ENCODE assay signal across 26 mouse cellular contexts in the genomic region with DNA sequence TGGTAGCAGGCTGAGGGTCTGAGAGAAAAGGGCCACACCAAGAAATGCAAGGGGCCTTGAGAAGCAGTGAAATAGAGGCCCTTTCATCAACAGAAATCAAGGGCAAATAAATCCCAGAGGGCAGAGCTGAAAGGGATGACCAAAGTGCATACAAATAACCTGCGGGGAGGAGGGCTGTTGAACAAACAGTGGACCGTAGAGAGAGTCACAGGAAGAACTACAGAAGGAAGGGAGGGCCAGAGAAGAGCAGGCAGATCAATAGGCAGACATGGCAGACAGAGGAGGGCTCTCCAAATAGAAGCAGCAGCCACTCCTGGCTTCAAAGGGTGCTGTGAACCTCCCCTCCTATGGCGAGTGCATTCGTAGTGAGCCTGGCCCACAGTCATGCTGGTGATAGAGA. TPM values are rescaled to one million over a fixed set of nuclear protein-coding genes. Genes with fewer than 3 reads are reported as not detected.
DNase-seq lines count a peak whose midpoint lies in the region; ATAC-seq lines count a peak whose summit lies in the region.
"Had no signal": no experiment of that assay in that cellular context is flagged by ENCODE, and none has a peak within 500 bp of the region (broad histone marks: within the 10 kb centered on the region; RNA-seq: fewer than 3 reads in every experiment).

No protein-coding gene starts in this region.

- H3K4me2 ChIP-seq in intestine, embryonic 14.5 days (ENCODE audit: low read length), result no peak overlapping the region
- H3K4me2 ChIP-seq in intestine, embryonic 16.5 days (ENCODE audit: low read depth, low read length), result no peak overlapping the region
- H3K4me2 ChIP-seq in liver, embryonic 12.5 days, result no peak overlapping the region
- H3K4me2 ChIP-seq in liver, embryonic 11.5 days, result no peak overlapping the region
- H3K4me2 ChIP-seq in liver, embryonic 15.5 days, result no peak overlapping the region
- H3K4me2 ChIP-seq: embryonic facial prominence, embryonic 12.5 days; embryonic facial prominence, embryonic 15.5 days; heart, embryonic 11.5 days; hindbrain, embryonic 13.5 days had no signal

- peaks cover 14% of the 10 kb centered on the region for H3K4me1 ChIP-seq in intestine, embryonic 14.5 days (replicated peaks; ENCODE audit: control insufficient read depth, insufficient read depth, low read length)
- H3K4me1 ChIP-seq in intestine, embryonic 16.5 days (ENCODE audit: control insufficient read depth, insufficient read depth, low read length), result peaks cover 14% of the 10 kb centered on the region
- H3K4me1 ChIP-seq in liver, embryonic 12.5 days, result peaks cover 5% of the 10 kb centered on the region; the same call in 1 of the 2 replicates
- H3K4me1 ChIP-seq in liver, embryonic 11.5 days (replicated peaks; ENCODE audit: control insufficient read depth, insufficient read depth, low read length), result peaks cover under 1% of the 10 kb centered on the region; the same call in 1 of the 2 replicates
- peaks cover 13% of the 10 kb centered on the region; the same call in 1 of the 2 replicates for H3K4me1 ChIP-seq in liver, embryonic 15.5 days (replicated peaks)
- H3K4me1 ChIP-seq: embryonic facial prominence, embryonic 12.5 days; embryonic facial prominence, embryonic 15.5 days; hindbrain, embryonic 10.5 days; hindbrain, embryonic 13.5 days had no signal

- 0 out of 2 replicates have a peak overlapping the region, but pooled peaks have one; percentile 39 for H3K27ac ChIP-seq in intestine, embryonic 14.5 days (ENCODE audit: low read depth)
- no peak overlapping the region for H3K27ac ChIP-seq in intestine, embryonic 16.5 days (ENCODE audit: low read length)
- H3K27ac ChIP-seq in liver, embryonic 12.5 days, result 0 out of 2 replicates have a peak overlapping the region, but pooled peaks have one; percentile 45
- H3K27ac ChIP-seq in liver, embryonic 11.5 days (ENCODE audit: low read depth, low read length), result no peak overlapping the region
- H3K27ac ChIP-seq in liver, embryonic 15.5 days (replicated peaks), result peak overlapping the region; percentile 42; the same call in 1 of the 2 replicates
- H3K27ac ChIP-seq: embryonic facial prominence, embryonic 12.5 days; embryonic facial prominence, embryonic 15.5 days; gastrocnemius, adult 2 months; heart, adult 2 months; hindbrain, embryonic 10.5 days; hindbrain, embryonic 13.5 days had no signal

- WGBS in intestine, embryonic 14.5 days, result 63% methylated on average over 4 of the region's 4 CpGs
- WGBS in intestine, embryonic 16.5 days, result 68% methylated on average over 4 of the region's 4 CpGs
- WGBS in liver, embryonic 12.5 days (ENCODE audit: insufficient replicate concordance), result 70% methylated on average over 4 of the region's 4 CpGs
- 72% methylated on average over 4 of the region's 4 CpGs for WGBS in liver, embryonic 11.5 days
- 75% methylated on average over 4 of the region's 4 CpGs for WGBS in liver, embryonic 15.5 days (ENCODE audit: insufficient replicate concordance)

- no peaks in the 10 kb centered on the region for H3K9me3 ChIP-seq in intestine, embryonic 14.5 days (ENCODE audit: control insufficient read depth, low read length)
- no peaks in the 10 kb centered on the region for H3K9me3 ChIP-seq in intestine, embryonic 16.5 days (ENCODE audit: control insufficient read depth, low read length)
- no peaks in the 10 kb centered on the region for H3K9me3 ChIP-seq in liver, embryonic 12.5 days (replicated peaks)
- H3K9me3 ChIP-seq in liver, embryonic 11.5 days (ENCODE audit: control insufficient read depth, low read length), result no peaks in the 10 kb centered on the region
- no peaks in the 10 kb centered on the region for H3K9me3 ChIP-seq in liver, embryonic 15.5 days (replicated peaks)
- H3K9me3 ChIP-seq: embryonic facial prominence, embryonic 12.5 days; embryonic facial prominence, embryonic 15.5 days; hindbrain, embryonic 10.5 days; hindbrain, embryonic 13.5 days had no signal

- H3K4me3 ChIP-seq in intestine, embryonic 14.5 days (ENCODE audit: low read depth, low read length), result no peak overlapping the region
- H3K4me3 ChIP-seq in intestine, embryonic 16.5 days (ENCODE audit: low read length), result no peak overlapping the region
- H3K4me3 ChIP-seq in liver, embryonic 12.5 days, result no peak overlapping the region
- H3K4me3 ChIP-seq in liver, embryonic 11.5 days (ENCODE audit: low read depth, low read length), result no peak overlapping the region
- no peak overlapping the region for H3K4me3 ChIP-seq in liver, embryonic 15.5 days (replicated peaks)
- H3K4me3 ChIP-seq: embryonic facial prominence, embryonic 12.5 days; embryonic facial prominence, embryonic 15.5 days; gastrocnemius, adult 2 months; heart, adult 2 months; hindbrain, embryonic 10.5 days; hindbrain, embryonic 13.5 days had no signal

- H3K36me3 ChIP-seq in intestine, embryonic 14.5 days (ENCODE audit: control insufficient read depth, insufficient read depth, low read length), result no peaks in the 10 kb centered on the region
- H3K36me3 ChIP-seq in intestine, embryonic 16.5 days (ENCODE audit: control insufficient read depth, insufficient read depth, low read length), result no peaks in the 10 kb centered on the region
- no peaks in the 10 kb centered on the region for H3K36me3 ChIP-seq in liver, embryonic 12.5 days
- H3K36me3 ChIP-seq in liver, embryonic 11.5 days (ENCODE audit: control insufficient read depth, insufficient read depth, low read length), result no peaks in the 10 kb centered on the region
- no peaks in the 10 kb centered on the region for H3K36me3 ChIP-seq in liver, embryonic 15.5 days (replicated peaks)
- H3K36me3 ChIP-seq: embryonic facial prominence, embryonic 12.5 days; embryonic facial prominence, embryonic 15.5 days; hindbrain, embryonic 10.5 days; hindbrain, embryonic 13.5 days had no signal

- no peak for ATAC-seq in intestine, embryonic 14.5 days (replicated peaks; ENCODE audit: low FRiP score, low TSS enrichment, low read depth)
- ATAC-seq in intestine, embryonic 16.5 days, result no peak
- peak; percentile 46; the same call in 1 of the 2 replicates for ATAC-seq in liver, embryonic 12.5 days
- ATAC-seq in liver, embryonic 11.5 days (replicated peaks; ENCODE audit: low FRiP score), result no peak
- ATAC-seq in liver, embryonic 15.5 days (ENCODE audit: insufficient read depth), result peak; percentile 44; the same call in 1 of the 2 replicates
- ATAC-seq: CD4-positive, CD25-positive, alpha-beta regulatory T cell, adult 4 months; forebrain, embryonic 14.5 days; forebrain, postnatal 0 days had no signal

- H3K9ac ChIP-seq in intestine, embryonic 14.5 days (ENCODE audit: low read length), result no peak overlapping the region
- no peak overlapping the region for H3K9ac ChIP-seq in intestine, embryonic 16.5 days (ENCODE audit: low read depth, low read length)
- no peak overlapping the region for H3K9ac ChIP-seq in liver, embryonic 12.5 days
- no peak overlapping the region for H3K9ac ChIP-seq in liver, embryonic 11.5 days (ENCODE audit: low read depth, low read length)
- no peak overlapping the region for H3K9ac ChIP-seq in liver, embryonic 15.5 days
- H3K9ac ChIP-seq: embryonic facial prominence, embryonic 12.5 days; embryonic facial prominence, embryonic 15.5 days; forebrain, postnatal 0 days; hindbrain, embryonic 13.5 days had no signal

- no peaks in the 10 kb centered on the region for H3K27me3 ChIP-seq in intestine, embryonic 14.5 days (replicated peaks; ENCODE audit: control insufficient read depth, insufficient read depth, low read length)
- no peaks in the 10 kb centered on the region for H3K27me3 ChIP-seq in intestine, embryonic 16.5 days (replicated peaks; ENCODE audit: control insufficient read depth, insufficient read depth, low read length)
- H3K27me3 ChIP-seq in liver, embryonic 12.5 days (replicated peaks), result no peaks in the 10 kb centered on the region
- no peaks in the 10 kb centered on the region for H3K27me3 ChIP-seq in liver, embryonic 11.5 days (replicated peaks; ENCODE audit: control insufficient read depth, insufficient read depth, low read length)
- 0 out of 2 replicates have a peak, but pooled peaks cover 3% of the 10 kb centered on the region for H3K27me3 ChIP-seq in liver, embryonic 15.5 days
- H3K27me3 ChIP-seq: embryonic facial prominence, embryonic 12.5 days; embryonic facial prominence, embryonic 15.5 days; hindbrain, embryonic 13.5 days had no signal

- DNase-seq in intestine, embryonic 14.5 days (ENCODE audit: low spot score), result no peak
- DNase-seq in liver, embryonic 11.5 days (ENCODE audit: low spot score), result no peak
- peak; percentile 59 for DNase-seq in yolk sac, embryonic 10.5 days (ENCODE audit: low spot score)
- no peak for DNase-seq in urinary bladder, adult 2 months (ENCODE audit: low spot score)
- DNase-seq in layer of hippocampus, adult 8-10 months (ENCODE audit: low spot score in 2 of 2), result no peak
- DNase-seq: adrenal gland, adult 2 months; adrenal gland, postnatal 14 days; cerebellum, adult 11 months; cerebellum, adult 2 months; cerebellum, adult 9-11 months; cerebellum, postnatal 25 days; forebrain, postnatal 0 days; gastrocnemius, adult 2 months; gastrocnemius, postnatal 14 days; heart, adult 2 months; heart, postnatal 36 days had no signal

RNA-seq across cellular contexts. Expression of gene Med13, which starts 19.3 kb away (rescaled TPM):
- polyA plus RNA-seq in intestine, embryonic 14.5 days (2014; fragmentation: Nextera tagmentation; extraction: Ambion mirVana), result 14.2 and 14.3 TPM in 2 replicates
- 5.8 and 5.9 TPM in 2 replicates for polyA plus RNA-seq in intestine, embryonic 16.5 days (2015; fragmentation: Nextera tagmentation; extraction: Ambion mirVana)
- 4.4 and 4.5 TPM in 2 replicates for polyA plus RNA-seq in liver, embryonic 12.5 days (2016; fragmentation: Nextera tagmentation; extraction: Ambion mirVana)
- 7.6 and 8.9 TPM in 2 replicates for polyA plus RNA-seq in liver, embryonic 11.5 days (2014; fragmentation: Nextera tagmentation; extraction: Ambion mirVana)
- 2.6 and 4.1 TPM in 2 replicates for polyA plus RNA-seq in liver, embryonic 15.5 days (2015; fragmentation: Nextera tagmentation; extraction: Ambion mirVana)
- polyA plus RNA-seq in urinary bladder, adult 2 months (2012; rRNA removed), result 12.9 and 15.4 TPM in 2 replicates
- 10 to 100 TPM; 49.1 to 85.1 (median 57.2) TPM for total RNA-seq in layer of hippocampus, adult 8-10 months (2022)

Comparison
In these comparisons a context has a peak if more than half of its experiments do, and no peak if none do; other contexts are left out.
1. ATAC-seq: peak in liver, embryonic 12.5 days (single experiment) and liver, embryonic 15.5 days (single experiment); none in intestine, embryonic 14.5 days (single experiment), intestine, embryonic 16.5 days (single experiment) and liver, embryonic 11.5 days (single experiment).
2. H3K27ac ChIP-seq: peak in intestine, embryonic 14.5 days (single experiment), liver, embryonic 12.5 days (single experiment) and liver, embryonic 15.5 days (single experiment); none in intestine, embryonic 16.5 days (single experiment) and liver, embryonic 11.5 days (single experiment).